12 mouse cellular contexts compared by ENCODE assay signal in the genomic region with DNA sequence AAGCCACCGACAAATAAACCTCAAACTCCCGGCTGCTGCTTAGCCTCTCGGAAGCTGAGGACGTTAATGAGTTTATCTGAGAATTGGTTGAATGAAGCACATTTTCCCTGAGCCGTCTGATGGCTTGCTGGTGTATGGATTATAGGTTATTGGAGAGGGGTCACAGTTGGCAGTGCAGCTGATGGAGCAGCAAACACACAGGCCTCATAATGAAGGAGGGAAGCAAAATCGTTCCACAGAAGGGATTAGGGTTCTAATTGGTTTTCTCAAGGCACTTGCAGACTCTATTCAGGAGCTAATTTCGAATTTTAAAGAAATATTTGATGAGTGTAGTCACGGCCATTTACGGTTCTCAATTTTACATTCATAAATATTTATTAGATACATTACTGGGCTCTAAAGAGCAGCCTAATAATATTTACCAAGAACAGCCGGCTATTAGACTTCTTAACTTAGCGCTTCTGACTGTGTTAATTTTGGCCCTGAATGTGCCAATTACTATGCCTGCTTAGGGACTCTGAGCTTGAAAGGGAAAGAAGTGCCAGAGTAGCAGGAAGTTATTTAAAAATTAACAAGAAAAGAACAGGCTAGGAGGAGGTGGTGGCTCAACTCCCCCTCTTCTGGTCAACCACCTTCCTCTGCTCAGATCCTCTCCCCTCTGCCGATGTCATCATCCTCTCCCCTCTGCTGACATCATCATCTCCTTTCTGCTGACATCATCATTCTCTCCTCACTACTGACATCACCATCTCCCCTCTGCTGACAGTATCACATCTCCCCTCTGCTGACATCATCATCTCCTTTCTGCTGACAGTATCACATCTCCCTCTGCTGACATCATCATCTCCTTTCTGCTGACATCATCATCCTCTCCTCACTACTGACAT. TPM values are rescaled to one million over a fixed set of nuclear protein-coding genes. Genes with fewer than 3 reads are reported as not detected.
DNase-seq lines count a peak whose midpoint lies in the region; ATAC-seq and TF ChIP-seq lines count a peak whose summit lies in the region.
"Had no signal": no experiment of that assay in that cellular context is flagged by ENCODE, and none has a peak within 500 bp of the region (broad histone marks: within the 10 kb centered on the region; RNA-seq: fewer than 3 reads in every experiment).

No protein-coding gene starts in this region.

- no peaks in the 10 kb centered on the region for H3K4me1 ChIP-seq in embryonic facial prominence, embryonic 14.5 days (ENCODE audit: control insufficient read depth, insufficient read depth, low read length)
- H3K4me1 ChIP-seq in embryonic facial prominence, embryonic 10.5 days: no peaks in the 10 kb centered on the region
- no peaks in the 10 kb centered on the region for H3K4me1 ChIP-seq in limb, embryonic 14.5 days (ENCODE audit: control insufficient read depth, insufficient read depth, low read length)
- H3K4me1 ChIP-seq: heart, embryonic 13.5 days; liver, embryonic 13.5 days had no signal

- no peaks in the 10 kb centered on the region for H3K27me3 ChIP-seq in embryonic facial prominence, embryonic 14.5 days (replicated peaks; ENCODE audit: control insufficient read depth, insufficient read depth, low read length)
- no peaks in the 10 kb centered on the region for H3K27me3 ChIP-seq in embryonic facial prominence, embryonic 10.5 days (replicated peaks; ENCODE audit: low read depth, poor library complexity, severe bottlenecking)
- H3K27me3 ChIP-seq in limb, embryonic 14.5 days (ENCODE audit: control insufficient read depth, insufficient read depth, low read length): no peaks in the 10 kb centered on the region
- H3K27me3 ChIP-seq: heart, embryonic 13.5 days; liver, embryonic 13.5 days had no signal

- DNase-seq in embryonic facial prominence, embryonic 14.5 days (ENCODE audit: low spot score): peak; percentile 3
- no peak for DNase-seq in embryonic facial prominence, embryonic 10.5 days (ENCODE audit: low spot score)
- DNase-seq in retina, postnatal 1 day: peak; percentile 21
- DNase-seq in retina, embryonic 14.5 days (ENCODE audit: low spot score): no peak
- no peak for DNase-seq in limb, embryonic 14.5 days (ENCODE audit: low spot score)
- DNase-seq in telencephalon, adult 2 months (ENCODE audit: low read depth, low spot score): peak; percentile 19
- no peak for DNase-seq in layer of hippocampus, adult 9-11 months
- DNase-seq: liver, embryonic 13.5 days had no signal

- H3K4me2 ChIP-seq in embryonic facial prominence, embryonic 14.5 days (ENCODE audit: low read depth, low read length): no peak overlapping the region
- no peak overlapping the region for H3K4me2 ChIP-seq in limb, embryonic 14.5 days (replicated peaks; ENCODE audit: low read depth, low read length, severe bottlenecking)
- H3K4me2 ChIP-seq: heart, embryonic 13.5 days; liver, embryonic 13.5 days had no signal

- 64% methylated on average over 12 of the region's 12 CpGs for WGBS in embryonic facial prominence, embryonic 14.5 days
- 68% methylated on average over 12 of the region's 12 CpGs for WGBS in embryonic facial prominence, embryonic 10.5 days
- WGBS in limb, embryonic 14.5 days: 30% methylated on average over 12 of the region's 12 CpGs

- H3K27ac ChIP-seq in embryonic facial prominence, embryonic 14.5 days (replicated peaks; ENCODE audit: low read depth, low read length): no peak overlapping the region
- H3K27ac ChIP-seq in embryonic facial prominence, embryonic 10.5 days (replicated peaks): no peak overlapping the region
- H3K27ac ChIP-seq in limb, embryonic 14.5 days (replicated peaks; ENCODE audit: low read depth, low read length): no peak overlapping the region
- H3K27ac ChIP-seq: heart, embryonic 13.5 days; liver, embryonic 13.5 days; macrophage; stomach, postnatal 0 days had no signal

- ATAC-seq in embryonic facial prominence, embryonic 14.5 days (ENCODE audit: low read depth): no peak
- peak; percentile 34; the same call in 1 of the 2 replicates for ATAC-seq in limb, embryonic 14.5 days (ENCODE audit: low FRiP score, low read depth)
- no peak for ATAC-seq in megakaryocyte-erythroid progenitor cell, adult 5-6 weeks (replicated peaks; ENCODE audit: low FRiP score, low TSS enrichment, poor library complexity, severe bottlenecking)

- TF ChIP-seq POLR2A in limb, embryonic 14.5 days (IDR thresholded peaks at IDR 0.05; ENCODE audit: borderline replicate concordance, extremely low read depth, insufficient read depth, insufficient read length): no peak

- H3K9ac ChIP-seq in embryonic facial prominence, embryonic 14.5 days (ENCODE audit: low read depth, low read length): no peak overlapping the region
- no peak overlapping the region for H3K9ac ChIP-seq in limb, embryonic 14.5 days (ENCODE audit: low read depth, low read length, severe bottlenecking)
- H3K9ac ChIP-seq: heart, embryonic 13.5 days; liver, embryonic 13.5 days had no signal

- H3K4me3 ChIP-seq in embryonic facial prominence, embryonic 14.5 days (ENCODE audit: low read depth, low read length): no peak overlapping the region
- H3K4me3 ChIP-seq in embryonic facial prominence, embryonic 10.5 days: no peak overlapping the region
- H3K4me3 ChIP-seq in limb, embryonic 14.5 days (replicated peaks; ENCODE audit: low read length): no peak overlapping the region
- H3K4me3 ChIP-seq: heart, embryonic 13.5 days; liver, embryonic 13.5 days had no signal

- no peaks in the 10 kb centered on the region for H3K36me3 ChIP-seq in embryonic facial prominence, embryonic 14.5 days (ENCODE audit: control insufficient read depth, insufficient read depth, low read length)
- H3K36me3 ChIP-seq in embryonic facial prominence, embryonic 10.5 days (replicated peaks): no peaks in the 10 kb centered on the region
- H3K36me3 ChIP-seq in limb, embryonic 14.5 days (ENCODE audit: control insufficient read depth, insufficient read depth, low read length): no peaks in the 10 kb centered on the region
- H3K36me3 ChIP-seq: heart, embryonic 13.5 days; liver, embryonic 13.5 days had no signal

- H3K9me3 ChIP-seq in embryonic facial prominence, embryonic 14.5 days (ENCODE audit: control insufficient read depth, low read length): no peaks in the 10 kb centered on the region
- no peaks in the 10 kb centered on the region for H3K9me3 ChIP-seq in embryonic facial prominence, embryonic 10.5 days
- H3K9me3 ChIP-seq in limb, embryonic 14.5 days (ENCODE audit: control insufficient read depth, low read length): no peaks in the 10 kb centered on the region
- H3K9me3 ChIP-seq: heart, embryonic 13.5 days; liver, embryonic 13.5 days had no signal

RNA-seq across cellular contexts. Expression of gene Nmd3, which starts 12.5 kb away (rescaled TPM):
- 123 and 131 TPM in 2 replicates for polyA plus RNA-seq in embryonic facial prominence, embryonic 14.5 days (2014; fragmentation: Nextera tagmentation; extraction: Ambion mirVana)
- 163 TPM in 2 replicates for polyA plus RNA-seq in embryonic facial prominence, embryonic 10.5 days (2016; fragmentation: Nextera tagmentation; extraction: Ambion mirVana)
- polyA plus RNA-seq in limb, embryonic 14.5 days (2012; rRNA removed): 46.5 and 57.5 TPM in 2 replicates
- 127 and 133 TPM in 2 replicates for polyA plus RNA-seq in limb, embryonic 14.5 days (2014; fragmentation: Nextera tagmentation; extraction: Ambion mirVana)
- total RNA-seq in megakaryocyte-erythroid progenitor cell, adult 5-6 weeks (2014; fragmentation: Nextera tagmentation): 117 and 118 TPM in 2 replicates
- 140 and 151 TPM in 2 replicates for total RNA-seq in megakaryocyte-erythroid progenitor cell, adult 5-6 weeks (2017)

Comparison
In these comparisons a context has a peak if more than half of its experiments do, and no peak if none do; other contexts are left out.
1. DNase-seq: peak in embryonic facial prominence, embryonic 14.5 days (single experiment), retina, postnatal 1 day (single experiment) and telencephalon, adult 2 months (single experiment); none in embryonic facial prominence, embryonic 10.5 days (single experiment), retina, embryonic 14.5 days (single experiment), limb, embryonic 14.5 days (single experiment) and layer of hippocampus, adult 9-11 months (single experiment).